ENCODE assay signal across 8 mouse cellular contexts in the genomic region with DNA sequence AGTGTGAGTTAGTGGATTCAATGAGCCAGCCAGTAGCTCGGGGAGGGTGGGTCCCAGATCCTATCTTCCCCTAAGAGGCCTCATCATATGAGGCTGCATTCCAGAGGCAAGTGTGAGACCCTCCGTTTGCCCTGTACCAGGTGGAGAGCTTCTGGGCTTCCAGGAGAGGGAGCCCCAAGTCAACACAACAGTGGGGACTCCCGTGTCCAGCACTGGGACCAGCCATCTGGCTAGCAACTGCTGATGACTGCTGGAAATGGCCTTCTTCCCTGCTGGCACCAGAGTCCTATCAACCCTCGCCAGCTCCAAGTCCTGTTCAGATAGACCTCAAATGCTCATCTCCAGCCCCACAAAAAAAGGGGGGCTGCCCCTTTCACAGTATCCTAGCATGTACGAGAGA. TPM values are rescaled to one million over a fixed set of nuclear protein-coding genes. Genes with fewer than 3 reads are reported as not detected.
DNase-seq lines count a peak whose midpoint lies in the region; ATAC-seq lines count a peak whose summit lies in the region.

No protein-coding gene starts in this region.

- no peak overlapping the region for H3K4me2 ChIP-seq in heart, embryonic 11.5 days
- H3K4me2 ChIP-seq in hindbrain, embryonic 16.5 days (ENCODE audit: low read length): no peak overlapping the region

- WGBS in heart, embryonic 11.5 days (ENCODE audit: insufficient replicate concordance): 32% methylated on average over 5 of the region's 5 CpGs
- 47% methylated on average over 5 of the region's 5 CpGs for WGBS in hindbrain, embryonic 16.5 days

- peaks cover 9% of the 10 kb centered on the region for H3K4me1 ChIP-seq in heart, embryonic 11.5 days (ENCODE audit: control insufficient read depth, insufficient read depth, low read length)
- peaks cover 6% of the 10 kb centered on the region for H3K4me1 ChIP-seq in hindbrain, embryonic 16.5 days (ENCODE audit: control insufficient read depth, insufficient read depth, low read depth, low read length)

- DNase-seq in heart, postnatal 14 days: peak; percentile 26 to 45
- peak; percentile 18 for DNase-seq in lung, postnatal 14 days
- no peak for DNase-seq in lung, postnatal 25 days (ENCODE audit: low spot score)
- peak; percentile 76 to 85 for DNase-seq in cerebellum, adult 18-20 months
- no peak for DNase-seq in yolk sac, embryonic 10.5 days (ENCODE audit: low spot score)
- DNase-seq in frontal cortex, postnatal 25 days (ENCODE audit: low spot score in 2 of 2): no peak

- intact Hi-C loops in heart, postnatal 14 days (cut with DNase I): loop anchor here (2.0 kb wide), 1 partner anchor 26 kb away; no protein-coding TSS in a partner anchor

- no peak for ATAC-seq in heart, embryonic 11.5 days (replicated peaks; ENCODE audit: insufficient number of reproducible peaks, low FRiP score, low TSS enrichment)
- ATAC-seq in hindbrain, embryonic 16.5 days: peak; percentile 63; the same call in 1 of the 2 replicates

- peaks cover 88% of the 10 kb centered on the region for H3K27me3 ChIP-seq in heart, embryonic 11.5 days (ENCODE audit: control insufficient read depth, insufficient read depth, low read length)
- no peaks in the 10 kb centered on the region for H3K27me3 ChIP-seq in hindbrain, embryonic 16.5 days (replicated peaks; ENCODE audit: control insufficient read depth, insufficient read depth, low read length)

- no peaks in the 10 kb centered on the region for H3K9me3 ChIP-seq in heart, embryonic 11.5 days (replicated peaks; ENCODE audit: control insufficient read depth, low read length)
- H3K9me3 ChIP-seq in hindbrain, embryonic 16.5 days (ENCODE audit: control insufficient read depth, low read length): no peaks in the 10 kb centered on the region

- no peak overlapping the region for H3K4me3 ChIP-seq in heart, embryonic 11.5 days (ENCODE audit: low read depth, low read length)
- no peak overlapping the region for H3K4me3 ChIP-seq in hindbrain, embryonic 16.5 days (ENCODE audit: low read length)

- H3K9ac ChIP-seq in heart, embryonic 11.5 days (ENCODE audit: low read depth, low read length): no peak overlapping the region
- H3K9ac ChIP-seq in hindbrain, embryonic 16.5 days (ENCODE audit: low read depth, low read length): no peak overlapping the region

- no peak overlapping the region for H3K27ac ChIP-seq in heart, embryonic 11.5 days (ENCODE audit: low read depth, low read length)
- no peak overlapping the region for H3K27ac ChIP-seq in hindbrain, embryonic 16.5 days (ENCODE audit: low read depth, low read length)

- H3K36me3 ChIP-seq in heart, embryonic 11.5 days (ENCODE audit: control insufficient read depth, insufficient read depth, low read length): no peaks in the 10 kb centered on the region
- H3K36me3 ChIP-seq in hindbrain, embryonic 16.5 days (ENCODE audit: control insufficient read depth, insufficient read depth, low read length): peaks cover 4% of the 10 kb centered on the region; the same call in 1 of the 2 replicates

RNA-seq across cellular contexts. Expression of a gene that starts 10.9 kb away (rescaled TPM):
- total RNA-seq in heart, postnatal 14 days (2021): under 1 TPM in 1 of 2 experiments, not detected in 1; 0.17 TPM
- polyA plus RNA-seq in heart, embryonic 11.5 days (2014; fragmentation: Nextera tagmentation; extraction: Ambion mirVana): 0.28 and 0.70 TPM in 2 replicates
- 40.4 and 43.8 TPM in 2 replicates for polyA plus RNA-seq in hindbrain, embryonic 16.5 days (2015; fragmentation: Nextera tagmentation; extraction: Ambion mirVana)

RNA-seq across cellular contexts. Expression of a gene that starts 46.1 kb away (rescaled TPM):
- total RNA-seq in heart, postnatal 14 days (2021): 1 to 10 TPM in 1 of 2 experiments, under 1 TPM in 1; 0.56 to 1.0 TPM
- polyA plus RNA-seq in heart, embryonic 11.5 days (2014; fragmentation: Nextera tagmentation; extraction: Ambion mirVana): 0.17 and 0.30 TPM in 2 replicates
- 0.04 and 0.27 TPM in 2 replicates for polyA plus RNA-seq in hindbrain, embryonic 16.5 days (2015; fragmentation: Nextera tagmentation; extraction: Ambion mirVana)

Comparison
In these comparisons a context has a peak if more than half of its experiments do, and no peak if none do; other contexts are left out.
1. DNase-seq: peak in heart, postnatal 14 days (2 of 2), lung, postnatal 14 days (single experiment) and cerebellum, adult 18-20 months (2 of 2); none in lung, postnatal 25 days (single experiment), yolk sac, embryonic 10.5 days (single experiment) and frontal cortex, postnatal 25 days (0 of 2).
2. RNA of a gene that starts 10.9 kb away (polyA plus RNA-seq): 40.4 to 43.8 TPM in hindbrain, embryonic 16.5 days; 0.28 to 0.70 TPM in heart, embryonic 11.5 days; every median in the first group is over 10 times any median in the second.